Mouse (Mus musculus) heart, postnatal 0 days (tissue): ENCODE results near the gene Pou2f1.

Experiments used
- CTCF ChIP-seq: IDR thresholded peaks from 2 replicates; pipeline ENCODE4 v1.5.1; 2016; ENCODE audit warnings: antibody characterized with exemption, control low read depth, low read depth
- EP300 ChIP-seq: IDR thresholded peaks from 2 replicates; pipeline ENCODE4 v1.6.1; 2016; ENCODE audit warnings: antibody characterized with exemption, low read depth

DNA sequence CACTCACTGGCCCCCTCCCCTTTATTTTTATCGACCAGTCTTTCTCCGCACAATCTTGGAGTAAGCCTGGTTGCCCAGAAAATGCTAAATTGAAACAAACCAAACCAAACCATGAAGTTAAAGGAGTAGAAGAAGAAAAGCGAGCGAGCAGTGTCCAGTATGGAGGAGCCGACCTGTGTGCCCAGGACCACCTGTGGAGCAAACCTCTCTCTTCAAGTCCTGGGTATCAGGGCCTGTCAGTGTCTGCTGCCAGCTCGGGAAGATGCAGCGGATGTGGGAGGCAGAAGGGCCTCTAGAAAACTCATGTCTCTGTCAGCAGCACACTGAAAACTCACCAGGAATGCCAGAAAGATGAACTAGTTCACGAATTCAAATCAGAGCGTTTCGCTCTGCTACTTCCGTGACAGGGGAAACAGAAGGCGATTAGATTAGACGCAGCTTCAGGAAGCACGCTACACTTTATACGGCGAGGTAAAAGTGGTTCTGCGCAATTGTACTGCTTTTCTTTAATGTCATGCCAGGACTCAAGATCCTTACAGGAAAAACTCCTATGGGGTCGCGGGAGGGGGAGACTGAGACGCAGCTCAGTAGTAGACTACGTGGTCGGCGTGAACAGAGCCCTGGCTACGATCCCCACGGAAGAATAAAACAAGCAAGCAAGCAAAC is 45.2 kb upstream of the Pou2f1 start:
- no peak for TF ChIP-seq CTCF
- peak; percentile 62; the same call in 1 of the 2 replicates for TF ChIP-seq EP300
